Mouse (Mus musculus) kidney, embryonic 15.5 days (tissue): ENCODE data around the gene H1fnt. TPM values are rescaled to one million over a fixed set of nuclear protein-coding genes. Genes with fewer than 3 reads are reported as not detected.

ENCODE experiments used
- ATAC-seq: fragments of 200-750 bp; cut with Nextera tagmentation; replicated peaks from 2 replicates; pipeline ENCODE4 v1.8.0; 2017; ENCODE audit warnings: moderate TSS enrichment; ENCODE audit not compliant: low FRiP score
- H3K27ac ChIP-seq: fragments of 300-500 bp; sonication (generic); 2 replicates; pipeline ENCODE4 v1.5.1; 2015; ENCODE audit warnings: mild to moderate bottlenecking, inconsistent platforms
- H3K27me3 ChIP-seq: fragments of 300-500 bp; sonication (generic); 2 replicates; pipeline ENCODE4 v1.6.1; 2015; ENCODE audit warnings: inconsistent platforms
- H3K36me3 ChIP-seq: fragments of 300-500 bp; sonication (generic); 2 replicates; pipeline ENCODE4 v1.6.1; 2015; ENCODE audit warnings: inconsistent platforms
- H3K4me1 ChIP-seq: fragments of 300-500 bp; sonication (generic); 2 replicates; pipeline ENCODE4 v1.6.1; 2015; ENCODE audit warnings: inconsistent platforms
- H3K4me2 ChIP-seq: fragments of 300-500 bp; sonication (generic); 2 replicates; pipeline ENCODE4 v1.6.1; 2015; ENCODE audit warnings: moderate library complexity, mild to moderate bottlenecking, inconsistent platforms
- H3K4me3 ChIP-seq: fragments of 300-500 bp; sonication (generic); replicated peaks from 2 replicates; pipeline ENCODE4 v1.5.1; 2015; ENCODE audit warnings: mild to moderate bottlenecking, inconsistent platforms
- H3K9ac ChIP-seq: fragments of 300-500 bp; sonication (generic); 2 replicates; pipeline ENCODE4 v1.6.1; 2015; ENCODE audit warnings: mild to moderate bottlenecking, inconsistent platforms
- H3K9me3 ChIP-seq: fragments of 300-500 bp; sonication (generic); replicated peaks from 2 replicates; pipeline ENCODE4 v1.6.1; 2016; ENCODE audit warnings: inconsistent platforms
- WGBS: fragments of 180-500 bp; shearing (Covaris S2); methylation state at CpG from one replicate; pipeline ENCODE4 v1.1.7; 2015; ENCODE audit warnings: mixed read lengths; 5-methylcytosine and 5-hydroxymethylcytosine counted together
- polyA plus RNA-seq: library from polyadenylated mRNA; unstranded; fragments of >200 nt; fragmentation: Nextera tagmentation; extraction: Ambion mirVana; gene quantifications from 2 replicates; pipeline ENCODE4 v1.2.1, GENCODE M21; 2015

Gene H1fnt
- polyA plus RNA-seq, 1 experiment from 2014 or later, result not detected

- no peaks in the 10 kb centered on the region for H3K9me3 ChIP-seq
- 83% methylated on average over 4 of the region's 4 CpGs for WGBS
- no peaks in the 10 kb centered on the region for H3K36me3 ChIP-seq
- H3K4me2 ChIP-seq, result no peak within 1 kb of the TSS
- H3K27me3 ChIP-seq, result no peaks in the 10 kb centered on the region
- no peak within 1 kb of the TSS for H3K27ac ChIP-seq
- H3K4me1 ChIP-seq, result no peaks in the 10 kb centered on the region
- ATAC-seq, result no peak
- no peak within 1 kb of the TSS for H3K9ac ChIP-seq
- H3K4me3 ChIP-seq, result no peak within 1 kb of the TSS
Observed at GRCm38 (mm10) chr15:98220877-98221276, 36.2 kb downstream of the H1fnt start, which contains the start of the genes Gm44579 and Olfr287. Gene Gm44579, minus strand, starts transcription at chr15:98220977. Gene Olfr287, minus strand, starts transcription at chr15:98221056.

DNA sequence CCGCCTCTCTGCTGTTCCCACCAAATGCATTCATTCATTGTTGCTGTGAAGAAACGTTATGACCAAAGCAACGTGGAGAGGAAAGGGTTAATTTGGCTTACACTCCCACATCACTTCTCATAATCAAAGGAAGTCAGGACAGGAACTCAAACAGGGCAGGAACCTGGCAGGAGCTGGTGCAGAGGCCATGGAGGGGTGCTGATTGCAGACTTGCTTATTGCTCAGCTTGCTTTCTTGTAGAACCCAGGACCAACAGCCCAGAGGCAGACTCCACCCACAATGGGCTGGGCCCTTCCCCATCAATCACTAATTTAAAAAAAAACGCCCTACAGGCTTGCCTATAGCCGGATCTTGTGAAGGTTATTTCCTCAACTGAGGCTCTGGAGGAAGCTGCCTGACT lies 43.0 kb downstream of the H1fnt start:
- Histone ChIP-seq H3K4me1 (no peaks in the 10 kb centered on the region), H3K27me3 (no peaks in the 10 kb centered on the region), H3K9ac (no peak overlapping the region), H3K4me3 (no peak overlapping the region), H3K36me3 (no peaks in the 10 kb centered on the region), H3K9me3 (no peaks in the 10 kb centered on the region), H3K4me2 (no peak overlapping the region), H3K27ac (no peak overlapping the region)
- 68% methylated on average over 5 of the region's 5 CpGs for WGBS
- no peak for ATAC-seq

DNA sequence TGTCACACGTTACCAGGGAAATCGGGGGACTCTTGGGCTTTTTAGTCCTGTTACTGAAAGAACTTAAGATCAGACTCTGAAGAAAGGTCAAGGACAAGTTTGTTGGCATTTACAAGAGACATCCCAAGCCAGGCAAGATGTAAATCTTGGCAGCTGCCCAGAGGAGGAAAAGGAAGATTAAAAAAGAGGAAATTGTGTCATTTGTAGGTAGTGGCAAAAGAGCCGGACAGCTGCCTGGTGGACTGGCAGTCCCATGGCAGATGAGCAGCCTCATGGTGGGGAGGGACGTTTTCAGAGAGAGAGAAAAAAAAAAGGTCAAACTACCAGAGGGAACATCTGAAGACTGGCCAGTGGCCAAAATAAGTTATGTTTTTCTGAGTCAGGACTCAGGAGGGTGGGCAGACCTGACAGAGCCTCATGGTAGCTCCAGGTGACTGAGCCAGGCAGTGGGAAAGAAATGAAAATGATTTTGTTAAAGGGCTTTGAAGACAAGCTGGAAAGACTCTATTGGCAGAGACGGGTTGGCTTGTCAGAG lies 43.7 kb downstream of the H1fnt start:
- Histone ChIP-seq H3K27me3 (no peaks in the 10 kb centered on the region), H3K27ac (no peak overlapping the region)

GRCm38 (mm10) chr15:98209676-98210075 lies 47.4 kb downstream of the H1fnt start:
- no peaks in the 10 kb centered on the region for H3K36me3 ChIP-seq
- no peak overlapping the region for H3K4me3 ChIP-seq
- no peaks in the 10 kb centered on the region for H3K27me3 ChIP-seq
- no peak overlapping the region for H3K4me2 ChIP-seq
- 66% methylated on average over 7 of the region's 7 CpGs for whole genome bisulfite sequencing
- no peak overlapping the region for H3K27ac ChIP-seq
- H3K4me1 ChIP-seq, result no peaks in the 10 kb centered on the region
- no peaks in the 10 kb centered on the region for H3K9me3 ChIP-seq
- H3K9ac ChIP-seq, result no peak overlapping the region
- ATAC-seq, result peak; percentile 52; the same call in 1 of the 2 replicates

More for the DNA sequence above, 43.7 kb downstream of the H1fnt start:
- no peaks in the 10 kb centered on the region for H3K4me1 ChIP-seq
- H3K36me3 ChIP-seq, result no peaks in the 10 kb centered on the region
- H3K4me3 ChIP-seq, result no peak overlapping the region
- no peaks in the 10 kb centered on the region for H3K9me3 ChIP-seq
- no peak overlapping the region for H3K9ac ChIP-seq
- H3K4me2 ChIP-seq, result no peak overlapping the region
- WGBS, result 64% methylated on average over 5 of the region's 5 CpGs
- ATAC-seq, result no peak

Other genes with a start within 250 kb of the H1fnt start
- 38.7 and 44.6 TPM in 2 replicates for gene Pfkm, start 164.7 kb downstream of the H1fnt start, polyA plus RNA-seq
- gene Senp1, start 163.5 kb downstream of the H1fnt start, polyA plus RNA-seq, result 34.0 and 34.3 TPM in 2 replicates
- 46.2 and 47.4 TPM in 2 replicates for gene Asb8, start 91.7 kb downstream of the H1fnt start, polyA plus RNA-seq
- gene Ccdc184, start 90.1 kb downstream of the H1fnt start, polyA plus RNA-seq, result 0.99 and 1.6 TPM in 2 replicates
- not detected in 2 replicates for gene Olfr288, start 61.8 kb downstream of the H1fnt start, polyA plus RNA-seq
- not detected in 2 replicates for gene Gm44579, start 36.3 kb downstream of the H1fnt start, polyA plus RNA-seq
- gene Olfr287, start 36.2 kb downstream of the H1fnt start, polyA plus RNA-seq, result not detected in 2 replicates
- not detected in 2 replicates for gene Olfr286, start 22.8 kb downstream of the H1fnt start, polyA plus RNA-seq
- 1.6 and 1.7 TPM in 2 replicates for gene Zfp641, start 38.9 kb upstream of the H1fnt start, polyA plus RNA-seq
- not detected in 2 replicates for gene Olfr285, start 60.1 kb upstream of the H1fnt start, polyA plus RNA-seq
- not detected in 2 replicates for gene Olfr284, start 83.7 kb upstream of the H1fnt start, polyA plus RNA-seq
- not detected in 2 replicates for gene Olfr283, start 123.7 kb upstream of the H1fnt start, polyA plus RNA-seq
- gene Olfr282, start 173.9 kb upstream of the H1fnt start, polyA plus RNA-seq, result not detected in 2 replicates
- not detected in 2 replicates for gene Olfr281, start 195.3 kb upstream of the H1fnt start, polyA plus RNA-seq
- not detected in 2 replicates for gene OR5BS1P, start 212.6 kb upstream of the H1fnt start, polyA plus RNA-seq
- 0.22 TPM in 1 of 2 replicates, not detected in the other for gene Lalba, start 225.4 kb upstream of the H1fnt start, polyA plus RNA-seq
- not detected in 2 replicates for gene Olfr279, start 235.1 kb upstream of the H1fnt start, polyA plus RNA-seq